Mouse (Mus musculus) MN1 (cell line): Measurements from ENCODE around the gene Ly6g5b.

Experiments
- DNase-seq: peaks from one replicate; pipeline ENCODE4 v3.0.0-alpha.2; 2016; ENCODE audit warnings: low spot score

The Ly6g5b gene

GRCm38 (mm10) chr17:35077786-35078233 is 37.4 kb downstream of the Ly6g5b start, which contains the start of gene Ly6g6d:
Gene Ly6g6d, minus strand, starts transcription at chr17:35078065.
- DNase-seq, result no peak

- no peak for DNase-seq
Observed at GRCm38 (mm10) chr17:35077285-35077684, 37.9 kb downstream of the Ly6g5b start.

- no peak for DNase-seq
Observed at GRCm38 (mm10) chr17:35076507-35077176, 38.6 kb downstream of the Ly6g5b start, which contains the start of gene Ly6g6e. Gene Ly6g6e, plus strand, starts transcription at chr17:35076902.

GRCm38 (mm10) chr17:35074097-35074496 is 41.1 kb downstream of the Ly6g5b start:
- DNase-seq, result no peak

GRCm38 (mm10) chr17:35071454-35071853 is 43.8 kb downstream of the Ly6g5b start:
- DNase-seq, result no peak

- no peak for DNase-seq
Observed at GRCm38 (mm10) chr17:35070556-35071229, 44.5 kb downstream of the Ly6g5b start.

GRCm38 (mm10) chr17:35068213-35068914 is 46.9 kb downstream of the Ly6g5b start:
- DNase-seq, result peak; percentile 71

- DNase-seq, result no peak
Observed at GRCm38 (mm10) chr17:35066084-35066483, 49.1 kb downstream of the Ly6g5b start, which contains the start of gene Mpig6b. Gene Mpig6b, minus strand, starts transcription at chr17:35066184.

- no peak for DNase-seq
Observed at GRCm38 (mm10) chr17:35064951-35065947, 50.0 kb downstream of the Ly6g5b start, which contains the start of gene Ly6g6c. Gene Ly6g6c, plus strand, starts transcription at chr17:35065388.

GRCm38 (mm10) chr17:35064378-35064877 is 50.8 kb downstream of the Ly6g5b start:
- no peak for DNase-seq
